Mouse (Mus musculus) heart, embryonic 12.5 days (tissue): ENCODE data around the gene Gm49361. TPM values are rescaled to one million over a fixed set of nuclear protein-coding genes. Genes with fewer than 3 reads are reported as not detected.
"Not testable (repeated sequence)": the region's sequence is repeated elsewhere in the genome, so short reads cannot be mapped to it uniquely, and the experiment has no call there.

ENCODE experiments used
- ATAC-seq: fragments of 200-750 bp; cut with Nextera tagmentation; 2 replicates; pipeline ENCODE4 v1.8.0; 2017; ENCODE audit warnings: moderate TSS enrichment, moderate library complexity; ENCODE audit not compliant: insufficient number of reproducible peaks, low FRiP score
- H3K27ac ChIP-seq: fragments of 300-500 bp; sonication (generic); 2 replicates; pipeline ENCODE4 v1.5.1; 2016; ENCODE audit warnings: mild to moderate bottlenecking, moderate library complexity; ENCODE audit not compliant: poor library complexity, severe bottlenecking
- H3K27me3 ChIP-seq: fragments of 300-500 bp; sonication (generic); replicated peaks from 2 replicates; pipeline ENCODE4 v1.6.1; 2016; ENCODE audit warnings: mild to moderate bottlenecking, moderate library complexity
- H3K36me3 ChIP-seq: fragments of 300-500 bp; sonication (generic); 2 replicates; pipeline ENCODE4 v1.6.1; 2016; ENCODE audit warnings: mild to moderate bottlenecking, moderate library complexity
- H3K4me1 ChIP-seq: fragments of 300-500 bp; sonication (generic); replicated peaks from 2 replicates; pipeline ENCODE4 v1.6.1; 2016; ENCODE audit warnings: mild to moderate bottlenecking
- H3K4me2 ChIP-seq: fragments of 300-500 bp; sonication (generic); 2 replicates; pipeline ENCODE4 v1.6.1; 2016; ENCODE audit warnings: mild to moderate bottlenecking, moderate library complexity
- H3K4me3 ChIP-seq: fragments of 300-500 bp; sonication (generic); 2 replicates; pipeline ENCODE4 v1.5.1; 2016; ENCODE audit warnings: mild to moderate bottlenecking
- H3K9ac ChIP-seq: fragments of 300-500 bp; sonication (generic); 2 replicates; pipeline ENCODE4 v1.6.1; 2016; ENCODE audit warnings: mild to moderate bottlenecking, moderate library complexity
- H3K9me3 ChIP-seq: fragments of 300-500 bp; sonication (generic); replicated peaks from 2 replicates; pipeline ENCODE4 v1.6.1; 2016; ENCODE audit warnings: mild to moderate bottlenecking, moderate library complexity
- WGBS: fragments of 180-500 bp; shearing (Covaris S2); methylation state at CpG from one replicate; pipeline ENCODE4 v1.1.7; 2016; 5-methylcytosine and 5-hydroxymethylcytosine counted together
- polyA plus RNA-seq: library from polyadenylated mRNA; unstranded; fragments of >200 nt; fragmentation: Nextera tagmentation; extraction: Ambion mirVana; gene quantifications from 2 replicates; pipeline ENCODE4 v1.2.1, GENCODE M21; 2016

Gm49361 gene
- polyA plus RNA-seq, 1 experiment from 2014 or later, result not detected

DNA sequence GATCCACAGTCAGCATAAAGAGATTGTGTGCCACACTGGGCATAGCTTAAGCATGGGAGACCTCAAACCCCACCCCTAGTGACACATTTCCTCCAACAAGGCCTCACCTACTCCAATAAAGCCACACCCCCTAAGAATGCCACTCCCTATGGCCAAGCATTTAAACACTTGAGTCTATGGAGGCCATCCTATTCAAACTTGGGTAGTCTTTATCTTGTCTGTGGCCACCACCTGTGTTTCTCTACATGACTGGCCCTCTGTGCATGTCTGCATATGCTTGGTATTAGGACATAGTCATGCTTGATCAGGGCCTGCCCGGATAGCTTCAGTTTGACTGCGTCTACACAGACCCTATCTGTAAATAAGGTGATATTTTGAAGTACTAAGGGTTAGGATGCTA lies 9.8 kb upstream of the Gm49361 start:
- Histone ChIP-seq H3K27me3 (no peaks in the 10 kb centered on the region), H3K9me3 (no peaks in the 10 kb centered on the region), H3K4me2 (no peak overlapping the region), H3K4me3 (no peak overlapping the region), H3K9ac (no peak overlapping the region), H3K4me1 (peaks cover 20% of the 10 kb centered on the region), H3K36me3 (no peaks in the 10 kb centered on the region), H3K27ac (no peak overlapping the region)
- 92% methylated on average over 2 of the region's 2 CpGs for WGBS
- ATAC-seq, result no peak

GRCm38 (mm10) chr14:57753351-57753992 lies 7.6 kb upstream of the Gm49361 start:
- WGBS, result 1% methylated on average over 9 of the region's 9 CpGs
- Histone ChIP-seq H3K36me3 (no peaks in the 10 kb centered on the region), H3K4me3 (no peak overlapping the region), H3K9ac (no peak overlapping the region), H3K4me2 (peak overlapping the region; percentile 36), H3K27ac (peak overlapping the region; percentile 87), H3K27me3 (no peaks in the 10 kb centered on the region), H3K9me3 (no peaks in the 10 kb centered on the region), H3K4me1 (peaks cover 26% of the 10 kb centered on the region)
- peak; percentile 76; the same call in 1 of the 2 replicates for ATAC-seq

DNA sequence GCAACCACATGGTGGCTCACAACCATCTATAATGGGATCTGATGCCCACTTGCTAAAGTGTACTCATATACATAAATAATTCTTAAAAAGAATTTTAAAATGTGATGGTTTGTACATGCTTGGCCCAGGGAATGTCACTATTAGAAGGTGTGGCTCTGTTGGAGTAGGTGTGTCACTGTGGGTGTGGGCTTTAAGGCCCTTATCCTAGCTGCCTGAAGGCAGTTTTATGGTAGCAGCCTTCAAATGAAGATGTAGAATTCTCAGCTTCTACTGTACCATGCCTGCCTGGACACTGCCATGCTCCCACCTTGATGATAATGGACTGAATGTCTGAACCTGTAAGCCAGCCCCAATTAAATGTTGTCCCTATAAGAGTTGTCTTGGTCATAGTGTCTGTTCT lies 5.1 kb upstream of the Gm49361 start:
- H3K4me2 ChIP-seq, H3K36me3 ChIP-seq, H3K27ac ChIP-seq, H3K4me3 ChIP-seq, ATAC-seq, H3K9me3 ChIP-seq, H3K27me3 ChIP-seq, H3K9ac ChIP-seq: not testable (repeated sequence)
- H3K4me1 ChIP-seq, result peaks cover 34% of the 10 kb centered on the region

DNA sequence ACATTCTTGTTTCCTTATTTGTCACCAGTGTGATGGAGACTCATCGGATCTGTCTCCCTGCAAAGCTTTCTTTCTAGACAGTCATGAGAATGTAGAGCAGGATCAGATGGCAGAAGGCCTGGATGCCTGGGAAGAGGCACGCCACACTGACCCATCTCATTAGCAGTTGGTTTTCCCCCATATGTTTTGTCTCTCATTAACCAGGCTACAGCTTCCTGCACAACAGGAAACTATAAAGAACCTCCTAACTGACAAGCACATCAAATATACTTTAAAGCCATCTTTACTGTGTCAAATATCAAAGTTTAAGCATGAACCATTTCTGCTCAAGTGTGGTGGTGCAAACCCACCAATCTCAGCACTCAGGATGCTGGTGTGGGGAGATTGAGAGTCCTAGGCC lies 3.6 kb upstream of the Gm49361 start:
- whole genome bisulfite sequencing, result 60% methylated on average over 2 of the region's 2 CpGs
- Histone ChIP-seq H3K4me2 (no peak overlapping the region), H3K27me3 (no peaks in the 10 kb centered on the region), H3K27ac (no peak overlapping the region), H3K9me3 (no peaks in the 10 kb centered on the region), H3K9ac (no peak overlapping the region), H3K4me3 (no peak overlapping the region), H3K4me1 (peaks cover 33% of the 10 kb centered on the region), H3K36me3 (no peaks in the 10 kb centered on the region)
- ATAC-seq, result no peak

GRCm38 (mm10) chr14:57745291-57745969 lies 473 bp downstream of the Gm49361 start:
- WGBS, result under 1% methylated on average over 91 of the region's 103 CpGs

GRCm38 (mm10) chr14:57744547-57744946 lies 1.4 kb downstream of the Gm49361 start:
- 1% methylated on average over 8 of the region's 8 CpGs for WGBS
- Histone ChIP-seq H3K27ac (no peak overlapping the region), H3K4me2 (peak overlapping the region; percentile 72), H3K9ac (peak overlapping the region; percentile 8; the same call in 1 of the 2 replicates), H3K4me3 (peak overlapping the region; percentile 93), H3K4me1 (peaks cover 57% of the 10 kb centered on the region), H3K27me3 (no peaks in the 10 kb centered on the region), H3K36me3 (no peaks in the 10 kb centered on the region), H3K9me3 (no peaks in the 10 kb centered on the region)
- no peak for ATAC-seq

More at GRCm38 (mm10) chr14:57745291-57745969, 473 bp downstream of the Gm49361 start:
- Histone ChIP-seq H3K4me2 (peak overlapping the region; percentile 85), H3K27ac (peak overlapping the region; percentile 98), H3K4me1 (peaks cover 50% of the 10 kb centered on the region), H3K9ac (peak overlapping the region; percentile 98), H3K4me3 (peak overlapping the region; percentile 93), H3K27me3 (no peaks in the 10 kb centered on the region), H3K9me3 (no peaks in the 10 kb centered on the region), H3K36me3 (no peaks in the 10 kb centered on the region)
- peak; percentile 73 for ATAC-seq

DNA sequence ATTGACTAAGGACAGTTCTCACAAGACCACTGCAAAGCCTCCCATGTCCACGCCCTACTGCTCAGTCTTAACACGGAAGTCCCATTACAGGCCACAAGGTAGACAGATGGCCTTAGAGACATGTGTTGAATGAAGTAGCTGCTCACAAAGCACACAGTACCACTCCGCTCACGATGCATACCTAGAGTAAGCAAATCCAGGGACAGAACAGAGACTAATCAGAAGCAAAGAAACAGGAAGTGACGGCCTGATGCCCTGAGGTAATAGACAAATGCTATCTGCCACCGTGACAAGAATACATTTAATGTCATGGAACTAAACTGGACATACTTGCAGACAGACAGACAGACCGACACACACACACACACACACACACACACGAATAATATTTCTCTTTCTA lies 5.3 kb downstream of the Gm49361 start:
- ATAC-seq, result no peak
- WGBS, result 68% methylated on average over 8 of the region's 8 CpGs
- Histone ChIP-seq H3K27me3 (no peaks in the 10 kb centered on the region), H3K36me3 (peaks cover 3% of the 10 kb centered on the region; the same call in 1 of the 2 replicates), H3K4me2 (no peak overlapping the region), H3K9me3 (no peaks in the 10 kb centered on the region), H3K9ac (no peak overlapping the region), H3K27ac (no peak overlapping the region), H3K4me3 (no peak overlapping the region), H3K4me1 (peaks cover 77% of the 10 kb centered on the region)

- Histone ChIP-seq H3K4me3 (no peak overlapping the region), H3K27ac (peak overlapping the region; percentile 87), H3K4me1 (peaks cover 81% of the 10 kb centered on the region), H3K9me3 (no peaks in the 10 kb centered on the region), H3K9ac (peak overlapping the region; percentile 21; the same call in 1 of the 2 replicates), H3K4me2 (peak overlapping the region; percentile 33), H3K36me3 (peaks cover 14% of the 10 kb centered on the region), H3K27me3 (no peaks in the 10 kb centered on the region)
- peak; percentile 76 for ATAC-seq
Observed at GRCm38 (mm10) chr14:57737089-57737488, 8.8 kb downstream of the Gm49361 start.

DNA sequence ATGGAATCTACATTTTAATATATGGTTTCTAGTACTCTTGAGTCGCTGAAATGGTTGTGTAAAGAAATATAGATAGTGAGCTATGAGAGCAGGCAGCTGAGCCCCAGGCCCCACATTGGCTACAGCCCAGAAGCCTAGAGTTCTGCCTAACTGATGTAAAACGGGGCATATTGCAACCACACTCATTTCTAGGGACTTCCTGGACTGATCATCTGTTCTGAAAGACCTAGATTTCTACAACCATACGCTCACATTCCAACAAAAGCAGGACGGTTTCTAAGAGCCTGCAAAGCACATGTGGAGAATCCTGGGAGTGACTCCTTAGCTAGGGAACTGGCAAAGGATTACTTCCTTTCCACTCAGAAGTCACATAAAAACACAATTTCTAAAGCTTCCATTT lies 9.8 kb downstream of the Gm49361 start:
- H3K36me3 ChIP-seq, result peaks cover 14% of the 10 kb centered on the region
- H3K4me1 ChIP-seq, result peaks cover 77% of the 10 kb centered on the region
- 45% methylated on average over 4 of the region's 4 CpGs for WGBS

GRCm38 (mm10) chr14:57732668-57733293 lies 13.1 kb downstream of the Gm49361 start:
- Histone ChIP-seq H3K9ac (no peak overlapping the region), H3K9me3 (no peaks in the 10 kb centered on the region), H3K27ac (no peak overlapping the region), H3K27me3 (no peaks in the 10 kb centered on the region), H3K4me3 (no peak overlapping the region), H3K4me1 (peaks cover 70% of the 10 kb centered on the region), H3K36me3 (peaks cover 11% of the 10 kb centered on the region), H3K4me2 (no peak overlapping the region)
- ATAC-seq, result no peak
- WGBS, result 76% methylated on average over 6 of the region's 6 CpGs

More for the DNA sequence above, 9.8 kb downstream of the Gm49361 start:
- no peak for ATAC-seq
- Histone ChIP-seq H3K9ac (no peak overlapping the region), H3K4me2 (no peak overlapping the region), H3K27me3 (no peaks in the 10 kb centered on the region), H3K4me3 (no peak overlapping the region), H3K9me3 (no peaks in the 10 kb centered on the region), H3K27ac (peak overlapping the region; percentile 87)

DNA sequence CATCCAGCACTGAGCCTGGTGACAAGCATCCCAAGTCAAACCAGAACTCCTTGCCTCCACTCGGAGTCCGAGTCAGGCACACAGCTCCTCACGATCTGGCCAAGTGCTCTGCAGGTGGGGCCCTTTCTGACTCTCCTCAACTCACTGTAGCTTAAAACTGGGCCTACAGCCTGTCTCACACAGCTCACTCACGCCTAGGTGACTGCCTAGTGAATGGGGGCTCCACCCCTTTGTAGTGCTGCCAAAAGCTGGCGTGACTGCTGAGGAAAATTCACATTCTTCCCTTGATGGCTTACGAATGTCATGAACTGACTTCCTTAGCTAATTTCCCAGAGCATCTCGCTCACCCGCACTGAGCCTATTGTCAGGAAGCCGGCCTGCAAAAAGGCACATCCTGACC lies 15.4 kb downstream of the Gm49361 start:
- Histone ChIP-seq H3K27me3 (no peaks in the 10 kb centered on the region), H3K4me2 (peak overlapping the region; percentile 16; the same call in 1 of the 2 replicates), H3K4me1 (peaks cover 47% of the 10 kb centered on the region), H3K9ac (peak overlapping the region; percentile 4; the same call in 1 of the 2 replicates), H3K4me3 (no peak overlapping the region), H3K36me3 (peaks cover 25% of the 10 kb centered on the region), H3K27ac (peak overlapping the region; percentile 74), H3K9me3 (0 out of 2 replicates have a peak, but pooled peaks cover 5% of the 10 kb centered on the region)
- 32% methylated on average over 9 of the region's 9 CpGs for WGBS
- peak; percentile 68 for ATAC-seq
